Mouse (Mus musculus) neural tube, embryonic 12.5 days (tissue): ENCODE measurements at regions not wholly inside any gene's neighbourhood (a gene's known extent, or its start where the extent isn't known, plus 50 kb on each side); places are given as distances from the start of the nearest gene placed in this dataset.

Source experiments
- ATAC-seq: fragments of 200-750 bp; cut with Nextera tagmentation; 2 replicates; pipeline ENCODE4 v1.8.0; 2017; ENCODE audit warnings: low read depth, mild to moderate bottlenecking, moderate TSS enrichment, moderate library complexity; ENCODE audit not compliant: low FRiP score
- H3K27ac ChIP-seq: fragments of 300-500 bp; sonication (generic); 2 replicates; pipeline ENCODE4 v1.5.1; 2016
- H3K27me3 ChIP-seq: fragments of 300-500 bp; sonication (generic); replicated peaks from 2 replicates; pipeline ENCODE4 v1.6.1; 2016; ENCODE audit warnings: mild to moderate bottlenecking
- H3K36me3 ChIP-seq: fragments of 300-500 bp; sonication (generic); 2 replicates; pipeline ENCODE4 v1.6.1; 2016; ENCODE audit warnings: mild to moderate bottlenecking
- H3K4me1 ChIP-seq: fragments of 300-500 bp; sonication (generic); 2 replicates; pipeline ENCODE4 v1.6.1; 2016
- H3K4me2 ChIP-seq: fragments of 300-500 bp; sonication (generic); replicated peaks from 2 replicates; pipeline ENCODE4 v1.6.1; 2016; ENCODE audit warnings: mild to moderate bottlenecking
- H3K4me3 ChIP-seq: fragments of 300-500 bp; sonication (generic); 2 replicates; pipeline ENCODE4 v1.5.1; 2016
- H3K9ac ChIP-seq: fragments of 300-500 bp; sonication (generic); 2 replicates; pipeline ENCODE4 v1.6.1; 2016; ENCODE audit warnings: mild to moderate bottlenecking
- H3K9me3 ChIP-seq: fragments of 300-500 bp; sonication (generic); 2 replicates; pipeline ENCODE4 v1.6.1; 2016; ENCODE audit warnings: mild to moderate bottlenecking
- WGBS: fragments of 180-500 bp; shearing (Covaris S2); methylation state at CpG from one replicate; pipeline ENCODE4 v1.1.7; 2016; 5-methylcytosine and 5-hydroxymethylcytosine counted together

- Histone ChIP-seq H3K4me2 (no peak overlapping the region), H3K9me3 (no peaks in the 10 kb centered on the region), H3K27me3 (no peaks in the 10 kb centered on the region), H3K36me3 (no peaks in the 10 kb centered on the region), H3K4me1 (no peaks in the 10 kb centered on the region), H3K27ac (no peak overlapping the region), H3K4me3 (no peak overlapping the region), H3K9ac (no peak overlapping the region)
- WGBS = 47% methylated on average over 3 of the region's 3 CpGs
- ATAC-seq = no peak
Observed at GRCm38 (mm10) chr11:19341379-19341778, 322.6 kb upstream of the Meis1 start.

DNA sequence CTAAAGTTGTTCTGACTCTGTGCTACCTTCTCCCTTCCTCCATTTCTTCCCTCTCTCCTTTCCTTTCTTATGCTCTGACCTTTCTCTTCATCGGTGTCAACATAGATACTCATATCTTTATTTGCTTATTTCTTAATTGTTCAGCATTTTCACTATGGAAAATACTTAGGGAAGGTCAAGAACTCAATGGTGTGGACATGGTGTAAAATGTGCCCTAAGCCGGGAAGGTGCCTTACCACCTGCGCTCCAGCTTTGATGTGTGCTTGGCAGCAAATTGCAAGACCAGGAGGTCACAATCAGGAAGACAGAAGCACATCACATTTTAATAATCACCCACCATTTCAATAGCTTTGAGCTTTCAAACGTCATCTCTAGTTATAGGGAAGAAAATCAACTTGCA, 324.0 kb upstream of the Meis1 start:
- Histone ChIP-seq H3K9me3 (no peaks in the 10 kb centered on the region), H3K4me3 (no peak overlapping the region), H3K9ac (no peak overlapping the region), H3K27ac (no peak overlapping the region), H3K27me3 (no peaks in the 10 kb centered on the region), H3K4me2 (no peak overlapping the region), H3K36me3 (no peaks in the 10 kb centered on the region), H3K4me1 (no peaks in the 10 kb centered on the region)
- 78% methylated on average over 4 of the region's 4 CpGs for WGBS
- no peak for ATAC-seq

DNA sequence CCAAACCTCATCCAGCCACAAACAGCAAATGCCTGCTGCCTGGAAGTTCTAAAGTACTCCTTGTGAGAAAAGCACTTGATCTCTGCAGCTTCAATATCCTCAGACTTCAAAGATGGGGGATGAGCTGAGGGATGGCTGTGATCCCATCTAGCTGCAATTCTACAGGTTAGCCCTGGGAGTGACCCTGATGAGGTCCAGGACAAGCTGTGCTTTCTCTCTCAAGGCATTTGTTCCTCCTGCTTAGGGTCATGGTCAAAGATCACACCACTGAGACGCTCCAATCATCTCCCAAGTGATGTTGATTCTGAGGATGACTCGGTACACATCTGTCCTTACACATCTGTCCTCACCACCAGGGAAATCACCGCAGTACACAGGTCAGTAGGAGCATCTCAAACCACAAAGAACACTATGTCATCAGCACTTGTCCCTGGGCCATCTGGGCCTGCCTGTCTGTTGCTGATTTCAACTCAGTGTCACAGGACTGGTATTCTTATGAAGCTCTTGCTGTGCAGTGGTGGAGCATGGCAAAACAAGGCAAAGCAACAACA, 327.6 kb upstream of the Meis1 start:
- Histone ChIP-seq H3K4me3 (no peak overlapping the region), H3K9ac (no peak overlapping the region), H3K4me2 (no peak overlapping the region), H3K36me3 (no peaks in the 10 kb centered on the region), H3K9me3 (no peaks in the 10 kb centered on the region), H3K27ac (no peak overlapping the region), H3K4me1 (no peaks in the 10 kb centered on the region), H3K27me3 (no peaks in the 10 kb centered on the region)
- no peak for ATAC-seq
- WGBS = 87% methylated on average over 3 of the region's 3 CpGs

DNA sequence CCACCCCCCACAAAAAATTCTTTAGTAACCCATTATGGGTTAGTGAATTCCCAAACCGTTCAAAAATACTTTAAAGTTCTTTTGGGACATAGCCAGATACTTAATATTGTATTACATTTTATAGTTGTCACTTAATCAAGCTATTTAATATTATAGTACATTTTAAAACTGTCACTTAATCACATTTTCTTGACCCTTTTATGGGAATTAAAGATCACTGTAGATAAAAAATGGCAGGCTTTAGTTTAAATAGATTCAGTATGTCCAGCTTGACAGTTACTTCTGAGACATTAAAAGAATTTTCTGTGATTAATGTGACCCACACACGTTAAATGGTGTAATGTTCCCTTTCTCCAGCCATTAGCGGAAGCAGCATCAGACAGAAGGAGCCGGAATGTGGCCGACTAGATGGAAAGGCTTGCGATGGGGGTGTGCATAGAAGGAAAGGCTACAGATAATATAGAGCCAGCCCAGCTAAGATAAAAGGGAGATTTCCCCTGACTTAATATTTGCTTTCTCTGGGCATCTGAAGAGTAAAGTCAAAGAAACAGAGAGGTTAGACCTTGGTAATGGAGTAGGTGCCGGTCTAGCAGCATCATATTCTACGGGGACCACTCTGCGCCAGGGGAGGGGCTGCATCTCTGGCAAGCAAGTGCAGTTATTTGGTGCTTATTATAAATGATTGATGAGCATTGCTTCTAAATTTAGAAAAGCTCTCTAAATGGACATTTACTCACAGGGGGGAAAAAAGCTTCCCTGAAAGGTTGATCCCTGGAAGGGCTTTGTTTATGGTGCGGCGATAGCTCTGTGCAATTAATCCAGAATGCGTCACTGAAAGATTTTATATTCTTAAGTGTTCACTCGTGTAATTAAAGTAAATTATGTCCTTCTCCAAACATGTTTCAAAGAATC, 331.8 kb upstream of the Meis1 start:
- Histone ChIP-seq H3K36me3 (no peaks in the 10 kb centered on the region), H3K4me1 (peaks cover 2% of the 10 kb centered on the region; the same call in 1 of the 2 replicates), H3K4me2 (peak overlapping the region; percentile 40), H3K27ac (no peak overlapping the region), H3K27me3 (no peaks in the 10 kb centered on the region), H3K4me3 (no peak overlapping the region), H3K9me3 (no peaks in the 10 kb centered on the region), H3K9ac (no peak overlapping the region)
- WGBS = 37% methylated on average over 13 of the region's 13 CpGs
- ATAC-seq = peak; percentile 61; the same call in 1 of the 2 replicates

DNA sequence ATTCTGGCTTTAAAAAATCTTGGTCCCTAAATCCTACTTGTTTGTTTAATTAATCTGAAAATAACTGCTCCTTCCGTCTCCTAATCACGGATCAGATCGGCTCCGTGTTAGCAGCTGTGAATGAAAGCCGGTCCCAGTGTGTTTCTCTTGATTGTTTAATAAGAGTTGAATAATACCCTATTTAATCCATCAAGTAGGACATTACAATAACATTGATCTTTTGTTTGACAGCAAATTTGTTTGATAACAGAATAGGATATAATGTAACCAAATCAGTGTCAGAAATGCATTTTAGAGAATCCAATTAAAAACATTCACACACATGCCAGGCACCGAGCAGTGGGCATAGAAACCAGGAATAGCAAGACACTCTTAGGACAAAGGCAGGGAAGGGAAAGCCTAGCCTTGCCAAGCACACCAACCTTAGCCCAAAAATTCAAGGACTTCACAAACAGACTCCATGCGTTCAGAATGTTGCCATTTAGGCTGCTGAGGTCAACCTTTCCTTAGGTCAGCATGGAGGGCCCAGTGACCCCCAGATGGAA, 332.5 kb upstream of the Meis1 start:
- 0 out of 2 replicates have a peak, but pooled peaks have one; percentile 14 for ATAC-seq
- Histone ChIP-seq H3K4me1 (peaks cover 2% of the 10 kb centered on the region; the same call in 1 of the 2 replicates), H3K36me3 (no peaks in the 10 kb centered on the region), H3K9ac (no peak overlapping the region), H3K4me3 (no peak overlapping the region), H3K27me3 (no peaks in the 10 kb centered on the region), H3K4me2 (peak overlapping the region; percentile 40), H3K27ac (no peak overlapping the region), H3K9me3 (no peaks in the 10 kb centered on the region)
- WGBS = 36% methylated on average over 7 of the region's 7 CpGs

DNA sequence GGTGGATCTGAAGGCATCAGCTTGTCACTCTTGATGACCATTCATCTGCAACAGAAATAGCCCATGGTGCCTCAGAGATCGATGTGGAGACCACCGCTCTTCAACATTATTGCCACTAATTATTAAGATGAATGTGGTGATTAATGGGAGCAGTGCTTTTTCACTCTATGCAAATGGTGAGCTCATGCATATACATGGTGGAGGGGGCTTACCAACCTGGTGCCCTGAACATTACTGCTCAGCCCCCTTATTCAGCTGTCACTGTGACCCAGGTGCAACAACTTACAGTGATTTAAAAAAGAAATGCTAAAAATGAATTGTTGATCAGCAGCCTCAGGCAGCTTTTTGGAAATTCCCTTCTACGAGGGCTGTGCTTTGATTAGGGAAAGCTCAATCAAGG, 334.9 kb upstream of the Meis1 start:
- Histone ChIP-seq H3K9me3 (no peaks in the 10 kb centered on the region), H3K27me3 (no peaks in the 10 kb centered on the region), H3K4me2 (no peak overlapping the region), H3K9ac (no peak overlapping the region), H3K36me3 (no peaks in the 10 kb centered on the region), H3K4me1 (peaks cover 2% of the 10 kb centered on the region; the same call in 1 of the 2 replicates), H3K27ac (no peak overlapping the region), H3K4me3 (no peak overlapping the region)
- ATAC-seq = peak; percentile 70
- 51% methylated on average over 3 of the region's 3 CpGs for WGBS

DNA sequence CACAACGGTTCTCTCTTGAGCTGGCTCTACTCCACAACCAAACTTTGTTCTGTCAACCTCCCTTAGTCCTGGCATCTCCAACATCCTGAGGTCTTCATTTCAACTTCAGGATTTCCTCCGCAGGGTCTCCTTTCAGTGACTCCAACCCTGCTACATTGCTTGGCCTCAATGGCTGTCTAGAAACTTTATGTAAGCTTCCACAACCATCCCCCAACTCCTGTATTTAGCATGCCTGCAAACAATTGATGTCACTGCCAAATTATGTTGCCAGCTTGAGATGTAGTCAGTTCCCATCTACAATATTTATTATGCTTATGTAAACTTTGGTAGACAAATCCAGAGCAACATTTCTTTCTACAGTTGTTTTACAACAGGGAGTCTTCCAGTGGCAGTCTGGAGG, 336.4 kb upstream of the Meis1 start:
- WGBS = 86% methylated on average over 2 of the region's 2 CpGs
- no peak overlapping the region for H3K4me3 ChIP-seq

DNA sequence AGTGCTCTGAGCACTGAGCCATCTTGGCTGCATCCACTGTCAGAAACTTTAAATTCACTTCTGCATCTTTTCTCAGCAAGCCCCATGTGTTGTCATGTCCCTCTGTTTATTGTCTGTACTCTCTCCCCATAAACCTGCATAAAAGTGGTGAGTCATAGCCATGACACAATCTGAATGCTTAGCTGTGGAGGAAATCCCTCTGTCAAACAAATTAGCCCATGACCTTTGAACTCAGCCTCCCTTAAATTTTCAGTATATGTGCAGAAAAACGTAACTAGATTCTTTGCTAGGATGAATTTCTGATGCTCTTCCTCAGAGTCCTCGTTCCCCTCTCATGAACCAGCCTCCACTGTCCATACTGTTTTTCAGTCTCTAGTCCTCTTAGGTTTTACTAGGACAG, 337.4 kb upstream of the Meis1 start:
- Histone ChIP-seq H3K27me3 (no peaks in the 10 kb centered on the region), H3K27ac (no peak overlapping the region), H3K4me2 (no peak overlapping the region), H3K9ac (no peak overlapping the region), H3K36me3 (no peaks in the 10 kb centered on the region), H3K4me1 (peaks cover 2% of the 10 kb centered on the region; the same call in 1 of the 2 replicates), H3K9me3 (no peaks in the 10 kb centered on the region), H3K4me3 (no peak overlapping the region)
- WGBS = 53% methylated on average over 2 of the region's 2 CpGs
- no peak for ATAC-seq

More for the DNA sequence above, 336.4 kb upstream of the Meis1 start:
- ATAC-seq = no peak
- H3K27ac ChIP-seq = no peak overlapping the region
- H3K4me1 ChIP-seq = peaks cover 2% of the 10 kb centered on the region; the same call in 1 of the 2 replicates
- H3K4me2 ChIP-seq = no peak overlapping the region
- no peak overlapping the region for H3K9ac ChIP-seq
- no peaks in the 10 kb centered on the region for H3K36me3 ChIP-seq
- H3K27me3 ChIP-seq = no peaks in the 10 kb centered on the region
- no peaks in the 10 kb centered on the region for H3K9me3 ChIP-seq

- WGBS = 58% methylated on average over 1 of the region's 1 CpGs
Observed at GRCm38 (mm10) chr11:19369152-19369551, 350.4 kb upstream of the Meis1 start.

DNA sequence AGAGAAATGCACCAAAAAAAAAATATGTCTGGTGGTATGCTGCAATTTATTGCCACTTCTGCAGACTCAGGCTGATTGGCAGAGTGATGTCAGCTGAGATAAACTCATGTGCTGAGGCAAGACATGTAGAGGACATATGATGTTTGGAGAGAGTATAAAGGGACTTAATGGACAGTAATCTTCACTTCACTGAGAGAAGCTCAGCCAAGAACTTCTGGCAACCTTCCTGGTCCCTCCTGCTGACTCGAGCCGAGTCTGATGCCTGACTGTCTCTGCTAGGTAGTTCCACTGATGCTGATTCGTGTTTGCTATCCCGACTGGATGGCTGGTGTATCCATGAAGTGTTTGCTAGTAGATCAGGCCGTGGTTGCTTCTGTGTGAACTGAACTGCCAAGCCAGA, 354.7 kb upstream of the Meis1 start:
- no peaks in the 10 kb centered on the region for H3K4me1 ChIP-seq
- H3K4me3 ChIP-seq = no peak overlapping the region
- no peak overlapping the region for H3K9ac ChIP-seq
- WGBS = 77% methylated on average over 5 of the region's 5 CpGs
- H3K27me3 ChIP-seq = no peaks in the 10 kb centered on the region
- H3K27ac ChIP-seq = no peak overlapping the region
- no peaks in the 10 kb centered on the region for H3K9me3 ChIP-seq
- no peak overlapping the region for H3K4me2 ChIP-seq
- no peak for ATAC-seq
- H3K36me3 ChIP-seq = no peaks in the 10 kb centered on the region

More at GRCm38 (mm10) chr11:19369152-19369551, 350.4 kb upstream of the Meis1 start:
- no peak for ATAC-seq
- no peaks in the 10 kb centered on the region for H3K9me3 ChIP-seq
- no peaks in the 10 kb centered on the region for H3K27me3 ChIP-seq
- H3K9ac ChIP-seq = no peak overlapping the region
- no peak overlapping the region for H3K4me2 ChIP-seq
- 0 out of 2 replicates have a peak, but pooled peaks cover 4% of the 10 kb centered on the region for H3K4me1 ChIP-seq
- no peak overlapping the region for H3K4me3 ChIP-seq
- H3K36me3 ChIP-seq = no peaks in the 10 kb centered on the region
- no peak overlapping the region for H3K27ac ChIP-seq

GRCm38 (mm10) chr11:19380935-19381334, 362.1 kb upstream of the Meis1 start:
- Histone ChIP-seq H3K4me2 (no peak overlapping the region), H3K27me3 (no peaks in the 10 kb centered on the region), H3K27ac (no peak overlapping the region), H3K9ac (no peak overlapping the region), H3K4me3 (no peak overlapping the region), H3K9me3 (no peaks in the 10 kb centered on the region), H3K4me1 (no peaks in the 10 kb centered on the region), H3K36me3 (no peaks in the 10 kb centered on the region)
- ATAC-seq = no peak
- 42% methylated on average over 2 of the region's 2 CpGs for WGBS

- WGBS = 91% methylated on average over 6 of the region's 6 CpGs
- Histone ChIP-seq H3K4me1 (no peaks in the 10 kb centered on the region), H3K27me3 (no peaks in the 10 kb centered on the region), H3K4me3 (no peak overlapping the region), H3K9me3 (no peaks in the 10 kb centered on the region), H3K4me2 (no peak overlapping the region), H3K36me3 (no peaks in the 10 kb centered on the region), H3K9ac (no peak overlapping the region), H3K27ac (no peak overlapping the region)
- ATAC-seq = no peak
Observed at GRCm38 (mm10) chr11:19389136-19389535, 370.4 kb upstream of the Meis1 start.
